8 mouse cellular contexts compared by ENCODE assay signal in genomic region chr13:40606405-40607271, GRCm38 (mm10).
DNase-seq lines count a peak whose midpoint lies in the region; ATAC-seq and TF ChIP-seq lines count a peak whose summit lies in the region.

No protein-coding gene starts in this region.

- H3K36me3 ChIP-seq in E14TG2a.4 (ENCODE audit: insufficient read depth, low read length): no peaks in the 10 kb centered on the region
- H3K36me3 ChIP-seq in limb, embryonic 15.5 days: no peaks in the 10 kb centered on the region

- ATAC-seq in limb, embryonic 15.5 days (ENCODE audit: insufficient number of reproducible peaks, low FRiP score, low TSS enrichment, low read depth): 0 out of 2 replicates have a peak, but pooled peaks have one; percentile 35
- no peak for ATAC-seq in granulocyte monocyte progenitor cell, adult 5-6 weeks (replicated peaks; ENCODE audit: poor library complexity, severe bottlenecking)

- H3K4me2 ChIP-seq in limb, embryonic 15.5 days: peak overlapping the region; percentile 51

- TF ChIP-seq CTCF in E14TG2a.4 (conservative IDR thresholded peaks at IDR 0.05; ENCODE audit: low read length): no peak

- peak; percentile 1 to 9 for DNase-seq in adrenal gland, postnatal 36 days
- no peak for DNase-seq in adrenal gland, postnatal 4 days (ENCODE audit: low spot score in 2 of 2)
- peak; percentile 27 for DNase-seq in forelimb bud, embryonic 11.5 days (ENCODE audit: low read depth, low spot score)
- peak; percentile 32 for DNase-seq in kidney, postnatal 14 days
- DNase-seq in right cerebral cortex, postnatal 4 days: peak; percentile 55

- H3K4me3 ChIP-seq in E14TG2a.4 (replicated peaks; ENCODE audit: low read length): 0 out of 2 replicates have a peak overlapping the region, but pooled peaks have one; percentile 23
- H3K4me3 ChIP-seq in limb, embryonic 15.5 days: peak overlapping the region; percentile 32

- 0 out of 2 replicates have a peak overlapping the region, but pooled peaks have one; percentile 7 for H3K9ac ChIP-seq in limb, embryonic 15.5 days

- peaks cover 12% of the 10 kb centered on the region for H3K27me3 ChIP-seq in E14TG2a.4 (ENCODE audit: insufficient read depth, low read length)
- peaks cover 18% of the 10 kb centered on the region; the same call in 1 of the 2 replicates for H3K27me3 ChIP-seq in limb, embryonic 15.5 days

- no peak overlapping the region for H3K27ac ChIP-seq in limb, embryonic 15.5 days

- H3K9me3 ChIP-seq in E14TG2a.4 (ENCODE audit: low read length): peaks cover 11% of the 10 kb centered on the region
- H3K9me3 ChIP-seq in limb, embryonic 15.5 days: no peaks in the 10 kb centered on the region

- H3K4me1 ChIP-seq in E14TG2a.4 (replicated peaks; ENCODE audit: low read depth, low read length): peaks cover 8% of the 10 kb centered on the region; the same call in 1 of the 2 replicates
- H3K4me1 ChIP-seq in limb, embryonic 15.5 days: peaks cover 8% of the 10 kb centered on the region; the same call in 1 of the 2 replicates

- WGBS in limb, embryonic 15.5 days: 21% methylated on average over 25 of the region's 25 CpGs

Comparison
In these comparisons a context has a peak if more than half of its experiments do, and no peak if none do; other contexts are left out.
1. DNase-seq: peak in adrenal gland, postnatal 36 days (2 of 2), forelimb bud, embryonic 11.5 days (single experiment), kidney, postnatal 14 days (single experiment) and right cerebral cortex, postnatal 4 days (single experiment); none in adrenal gland, postnatal 4 days (0 of 2).